Mouse (Mus musculus) forelimb bud, embryonic 11.5 days (tissue): ENCODE data around the gene Tex264.
"Not testable (repeated sequence)": the region's sequence is repeated elsewhere in the genome, so short reads cannot be mapped to it uniquely, and the experiment has no call there.

ENCODE experiments used
- DNase-seq: peaks from one replicate; pipeline ENCODE4 v3.0.0-alpha.2; 2012; ENCODE audit warnings: low read depth, low spot score

The Tex264 gene

DNA sequence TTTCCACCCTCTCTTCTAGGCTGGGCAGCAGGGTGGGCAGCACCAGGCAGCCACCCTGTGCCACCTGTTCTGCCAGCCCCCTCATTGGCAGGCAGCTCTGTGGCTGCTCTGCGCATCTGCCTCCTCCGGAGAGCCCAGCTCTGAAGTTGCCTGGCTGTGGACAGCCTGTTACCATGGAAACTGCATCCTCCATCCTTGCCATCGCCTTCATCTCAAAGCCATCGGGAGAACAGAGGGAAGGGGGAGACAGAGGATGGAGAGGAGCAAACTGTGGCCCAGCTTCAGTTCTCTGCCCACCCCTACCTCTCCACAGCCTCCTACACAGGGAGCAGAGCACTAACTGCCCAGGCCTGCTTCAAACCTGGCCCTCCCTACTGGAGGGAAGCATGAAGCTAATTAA is 21.3 kb downstream of the Tex264 start:
- no peak for DNase-seq

DNA sequence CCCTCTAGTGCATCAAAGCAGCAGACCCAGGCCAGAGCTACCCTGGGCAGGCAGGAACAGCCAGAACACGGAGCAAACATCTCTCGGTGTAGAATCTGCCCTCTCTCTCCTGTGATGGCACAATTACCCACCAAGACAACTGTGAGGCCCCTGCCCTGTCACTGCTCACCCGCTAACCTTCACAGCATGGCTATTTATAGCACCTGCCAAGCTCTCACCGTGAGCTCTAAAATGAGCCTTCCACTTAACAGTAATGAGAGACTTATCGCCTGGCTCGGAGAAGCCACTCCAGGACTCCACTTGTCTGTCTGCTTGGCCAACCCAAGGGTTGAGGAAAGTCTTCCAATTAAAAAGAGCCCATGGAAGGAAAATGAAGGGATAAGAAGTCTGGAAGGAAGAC is 22.5 kb downstream of the Tex264 start:
- no peak for DNase-seq

DNA sequence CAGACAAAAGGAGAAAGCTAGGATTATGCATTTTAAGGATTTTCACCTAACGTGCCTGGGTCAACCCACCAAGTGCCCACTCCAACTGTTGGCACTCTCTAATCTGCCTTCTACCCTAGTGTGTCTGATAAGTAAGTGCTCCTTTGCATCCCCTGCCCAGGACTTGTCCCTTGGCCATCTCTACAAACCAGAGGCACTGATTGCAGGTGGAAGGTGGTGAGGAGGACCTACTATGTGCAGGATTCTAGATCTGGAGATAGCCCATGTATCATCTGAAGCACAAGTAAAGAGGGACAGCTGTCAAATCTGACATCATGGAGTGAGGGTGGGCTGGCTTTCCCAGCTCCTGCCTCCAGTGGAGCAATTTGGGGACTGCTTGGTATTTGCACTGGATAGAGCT is 25.8 kb downstream of the Tex264 start:
- no peak for DNase-seq

DNA sequence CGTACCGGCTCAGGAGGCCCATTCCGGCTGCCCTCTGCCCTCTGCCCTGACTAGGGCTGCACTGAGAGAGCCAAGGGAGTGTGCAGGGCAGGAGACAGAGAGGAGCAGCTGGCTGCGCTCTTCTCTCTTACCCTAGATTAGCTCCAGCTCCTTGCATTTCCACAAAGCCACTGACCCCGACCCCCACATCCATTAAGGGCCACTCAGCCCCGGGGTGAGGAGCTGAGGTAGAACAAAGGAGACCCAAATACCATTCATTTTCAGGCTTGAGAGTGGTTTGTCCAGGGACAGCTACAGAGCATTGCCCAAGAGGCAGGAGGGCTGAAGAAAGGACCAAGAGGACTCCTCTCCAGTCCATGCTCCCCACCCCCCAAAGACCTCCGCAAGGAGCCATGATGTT is 26.3 kb downstream of the Tex264 start:
- DNase-seq, result no peak

DNA sequence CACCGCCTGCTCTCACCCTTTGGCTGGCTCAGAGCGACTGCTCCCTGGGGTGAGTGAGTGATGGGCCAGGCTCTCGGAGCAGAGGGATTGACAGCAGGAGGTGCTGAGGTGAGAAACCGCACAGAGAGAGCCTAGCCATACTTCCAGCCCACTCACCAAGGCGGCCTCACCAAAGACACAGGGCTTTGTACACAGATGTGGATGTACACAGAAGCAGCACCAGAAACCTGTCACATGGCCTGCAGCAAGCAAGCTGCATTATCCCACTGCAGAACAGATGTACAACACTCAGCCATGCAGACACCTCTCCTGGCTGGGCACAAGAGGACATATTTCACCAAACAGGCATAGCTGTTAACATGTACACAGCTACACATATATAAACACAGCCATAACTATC is 28.1 kb downstream of the Tex264 start:
- DNase-seq, result no peak

DNA sequence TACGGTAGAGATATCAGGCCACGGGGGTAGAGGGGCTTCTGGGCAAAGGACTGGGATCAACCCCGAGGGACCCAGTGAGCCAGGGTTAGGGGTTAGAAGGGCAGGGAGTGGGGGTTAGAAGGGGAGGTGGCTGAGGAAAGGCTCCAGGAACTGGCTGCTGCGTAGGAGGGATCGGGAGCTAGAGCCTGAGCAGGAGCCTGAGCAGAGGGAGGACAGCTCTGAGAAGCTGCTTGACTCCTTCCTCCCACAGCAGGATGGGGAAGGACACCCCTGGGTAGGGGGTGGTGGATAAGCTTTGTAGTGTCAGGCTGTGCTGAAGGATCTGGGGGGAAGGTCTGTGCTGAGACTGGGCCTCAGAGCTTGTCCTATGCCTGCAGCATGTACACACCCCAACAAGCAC is 28.9 kb downstream of the Tex264 start:
- no peak for DNase-seq

DNA sequence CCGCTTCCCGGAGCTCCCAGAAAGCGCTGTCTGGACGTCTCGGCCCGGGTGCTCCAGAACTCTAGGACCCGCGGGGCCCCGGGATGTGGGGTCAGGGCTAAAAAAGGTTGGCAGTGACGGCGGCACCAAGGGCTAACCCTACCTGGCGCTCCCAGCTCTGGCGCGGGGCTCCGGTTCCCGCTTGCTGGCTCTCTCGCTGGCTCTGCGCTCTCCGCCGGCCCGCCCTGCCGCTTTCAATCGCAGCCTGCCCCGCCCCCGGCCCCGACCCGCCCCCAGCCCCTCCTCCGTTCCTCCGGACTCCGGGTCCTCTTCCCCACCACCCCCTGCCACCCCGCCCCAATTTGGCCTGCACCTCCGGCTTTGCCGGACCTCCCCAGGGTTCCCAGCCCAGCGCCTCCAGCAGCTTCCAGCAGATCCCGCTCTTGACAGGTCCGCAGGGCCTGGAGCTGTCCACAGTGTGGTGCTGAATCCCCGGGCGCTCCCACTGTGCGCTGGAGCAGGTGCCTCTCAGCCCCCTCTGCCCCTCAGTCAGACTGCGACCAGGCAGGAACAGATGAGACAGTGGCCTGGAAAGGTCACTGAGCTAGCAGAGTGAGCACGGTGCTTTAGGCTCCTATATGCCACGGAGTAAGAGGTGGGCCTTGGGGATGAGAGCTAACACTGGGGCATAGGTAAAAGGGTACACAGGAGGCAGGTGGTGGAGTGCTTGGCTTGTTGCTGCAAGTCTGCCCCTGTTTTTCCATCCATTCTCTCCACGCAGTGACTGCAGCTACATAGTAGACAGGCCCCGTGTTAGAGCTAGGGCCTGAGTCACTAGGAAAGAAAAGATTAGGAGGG is 29.6 kb downstream of the Tex264 start, which contains the start of gene Grm2:
TSS of gene Grm2 (minus strand) at position 199 of the 837 bp plus-strand sequence.
- peak; percentile 77 for DNase-seq

DNA sequence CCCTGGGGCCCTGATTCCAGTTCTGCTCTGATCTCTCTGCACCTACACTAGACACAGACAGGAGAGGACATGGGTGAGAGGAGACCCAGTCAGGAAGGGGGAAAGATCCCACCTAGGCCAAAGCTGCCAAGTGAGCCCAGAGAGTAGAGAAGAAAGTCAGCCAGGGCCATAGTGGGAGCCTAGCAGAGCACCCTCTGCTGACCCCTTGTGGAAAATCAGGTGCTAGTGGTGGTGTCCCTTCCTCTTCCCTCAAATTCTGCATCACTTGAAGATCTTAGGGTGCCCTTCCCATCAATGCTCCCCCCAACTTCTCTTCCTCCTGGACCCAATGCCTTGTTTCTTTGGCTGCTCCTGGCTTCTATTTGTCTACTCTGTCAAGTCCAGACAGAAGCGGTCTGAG is 33.0 kb downstream of the Tex264 start:
- no peak for DNase-seq

DNA sequence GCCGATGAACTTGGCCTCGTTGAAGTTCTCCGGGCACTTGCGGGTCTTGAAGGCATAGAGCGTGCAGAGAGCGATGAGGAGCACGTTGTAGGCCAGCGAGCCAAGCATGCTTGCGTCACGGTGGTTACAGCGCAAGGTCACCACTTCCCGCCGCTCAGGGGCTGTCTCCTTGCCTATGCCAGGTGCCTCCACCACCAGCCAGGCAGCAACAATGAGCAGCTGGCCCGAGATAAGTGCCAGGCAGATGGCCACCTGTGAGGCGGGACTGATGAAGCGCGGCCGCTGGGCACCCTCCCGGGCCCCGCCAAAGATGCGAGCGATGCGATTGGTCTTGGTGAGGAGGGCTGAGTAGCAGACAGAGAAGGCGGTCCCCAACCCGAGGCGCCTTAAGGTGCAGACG is 38.5 kb downstream of the Tex264 start:
- DNase-seq, result no peak

DNA sequence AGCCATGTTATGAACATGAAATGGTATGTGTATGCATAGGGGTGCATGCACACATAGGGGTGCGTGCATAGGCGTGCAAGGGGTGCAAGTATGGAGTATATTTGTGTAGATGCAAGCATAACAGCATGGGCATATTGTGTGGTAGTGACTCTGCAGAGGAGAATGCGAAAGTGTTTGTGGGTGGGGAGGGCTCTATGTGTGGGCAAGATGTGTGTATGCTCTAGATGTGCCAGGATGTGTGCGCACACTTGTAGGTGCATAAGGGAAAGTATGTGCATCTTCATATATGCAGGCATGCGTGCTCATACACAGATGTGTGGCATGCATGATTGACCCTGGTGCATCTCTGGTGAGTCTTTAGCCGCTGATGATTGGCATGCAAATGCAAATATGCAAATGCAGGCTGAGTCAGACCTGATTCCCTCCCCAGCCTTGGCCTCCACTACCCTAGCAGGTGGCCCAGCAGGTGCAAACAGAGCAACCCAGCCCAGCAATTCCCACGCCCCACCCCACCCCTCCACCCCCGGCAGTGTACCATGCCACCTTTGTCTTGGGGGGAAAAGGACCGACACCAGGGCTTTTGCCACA is 39.9 kb downstream of the Tex264 start:
- no peak for DNase-seq

DNA sequence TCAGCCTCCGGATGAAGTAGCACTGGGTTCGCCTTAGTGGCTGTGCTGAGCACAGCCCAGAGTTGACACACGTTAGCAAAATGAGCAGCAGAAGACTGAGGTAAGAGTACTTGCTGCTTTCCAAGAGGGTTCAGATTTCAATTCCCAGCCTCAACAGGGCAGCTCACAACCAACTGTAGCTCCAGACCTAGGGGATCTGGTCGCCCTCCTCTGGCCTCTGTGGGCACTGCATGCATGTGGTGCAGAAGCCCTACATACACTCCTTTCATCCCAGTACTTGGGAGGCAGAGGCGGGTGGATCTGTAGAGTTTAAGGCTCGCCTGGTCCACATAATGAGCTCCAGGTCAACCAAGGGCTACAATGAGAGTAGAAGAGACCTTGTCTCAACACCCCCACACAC is 41.9 kb downstream of the Tex264 start:
- peak; percentile 21 for DNase-seq

DNA sequence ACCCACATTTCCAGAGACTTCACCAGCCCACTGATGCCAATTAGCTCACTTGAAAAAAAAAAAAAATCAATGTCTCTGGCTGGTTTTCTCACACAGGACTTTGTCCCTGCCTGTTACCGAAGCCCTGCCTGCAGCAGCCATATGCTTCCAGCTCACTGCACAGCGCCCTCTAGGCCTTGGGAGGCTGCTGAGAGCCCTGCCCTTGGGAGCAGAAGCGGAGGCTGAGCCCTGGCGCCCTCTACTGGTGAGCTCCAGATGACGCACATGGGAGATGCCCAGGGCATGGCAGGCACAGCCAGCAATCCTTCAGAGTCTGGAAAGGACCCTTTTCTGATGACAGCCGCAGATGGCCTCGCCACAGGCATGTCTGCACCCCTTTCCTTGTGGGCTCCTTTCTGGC is 42.6 kb downstream of the Tex264 start:
- DNase-seq, result peak; percentile 82

DNA sequence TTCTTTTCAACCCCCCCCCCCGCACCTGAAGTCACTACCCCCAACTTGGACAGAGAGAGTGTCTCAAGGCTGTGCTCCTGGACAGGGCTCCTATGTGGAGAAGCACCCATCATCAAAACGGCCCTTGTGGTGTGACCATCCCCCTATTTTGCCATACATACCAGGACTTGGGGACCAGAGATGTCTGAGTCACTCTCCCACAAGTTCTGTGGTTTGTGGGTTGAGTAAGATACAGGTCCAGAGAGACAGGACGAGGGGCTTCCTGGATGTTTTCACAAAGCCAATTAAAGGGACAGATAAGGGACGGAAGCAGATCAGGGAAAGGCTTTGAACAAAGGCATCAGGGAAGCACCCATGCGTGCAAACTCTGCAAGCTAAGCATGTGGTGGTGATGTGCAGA is 44.4 kb downstream of the Tex264 start:
- no peak for DNase-seq

DNA sequence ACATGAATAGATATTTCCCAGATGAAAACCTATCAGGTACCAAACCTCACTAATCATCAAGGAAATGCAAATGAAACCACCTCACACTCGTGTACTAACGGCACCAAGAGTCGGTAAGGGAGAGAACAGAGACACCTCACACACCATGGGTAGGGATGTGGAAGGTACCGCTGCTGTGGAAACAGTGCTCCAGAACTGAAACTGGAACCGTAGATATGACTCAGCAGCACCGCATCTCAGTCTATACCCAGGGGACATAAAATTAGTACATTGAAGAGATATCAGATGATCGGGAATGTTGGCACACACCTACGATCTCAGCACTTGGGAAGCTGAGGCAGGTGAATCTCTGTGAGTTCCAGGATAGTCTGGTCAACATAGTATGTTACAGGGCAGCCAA is 47.6 kb downstream of the Tex264 start:
- DNase-seq, result no peak

DNA sequence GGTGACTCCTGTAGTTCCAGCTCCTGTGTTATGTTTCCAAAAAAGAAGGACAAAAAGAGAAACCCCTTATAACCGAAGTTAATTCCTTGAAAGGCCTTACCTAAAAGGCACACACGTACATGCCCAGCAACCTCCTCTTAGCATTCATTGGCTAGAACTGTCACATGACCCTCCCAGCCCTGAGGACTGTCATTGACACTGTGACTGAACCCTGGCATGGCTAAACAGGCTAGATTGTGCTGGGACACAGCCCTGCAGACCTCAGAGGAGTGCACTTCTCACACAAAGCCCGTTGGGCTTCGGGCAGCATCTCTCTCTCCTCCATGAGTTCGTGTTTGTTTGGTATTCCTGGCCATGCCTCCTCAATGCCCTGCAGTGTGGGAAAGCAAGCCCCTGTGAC is 53.5 kb downstream of the Tex264 start:
- DNase-seq, result no peak

DNA sequence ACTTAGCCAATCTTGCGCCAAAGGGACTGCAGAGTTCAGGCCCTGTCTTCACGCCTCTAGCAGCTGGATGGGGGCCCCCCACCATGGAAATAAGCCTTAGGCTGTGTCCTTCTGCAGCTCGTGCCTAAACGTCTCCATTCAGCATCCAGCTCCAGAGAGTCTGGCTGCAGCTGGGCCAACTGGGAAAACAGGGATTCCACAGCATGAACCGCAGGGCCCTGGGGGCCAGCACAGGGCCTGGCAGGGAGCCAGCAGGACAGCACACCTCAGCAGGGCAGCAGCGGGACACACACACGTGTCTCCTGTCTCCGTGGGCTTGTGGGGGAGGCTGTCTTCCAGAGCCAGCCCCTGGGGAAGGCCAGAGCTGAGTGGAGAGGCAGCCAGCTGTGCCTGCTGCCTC is 57.9 kb downstream of the Tex264 start:
- not testable (repeated sequence) for DNase-seq

DNA sequence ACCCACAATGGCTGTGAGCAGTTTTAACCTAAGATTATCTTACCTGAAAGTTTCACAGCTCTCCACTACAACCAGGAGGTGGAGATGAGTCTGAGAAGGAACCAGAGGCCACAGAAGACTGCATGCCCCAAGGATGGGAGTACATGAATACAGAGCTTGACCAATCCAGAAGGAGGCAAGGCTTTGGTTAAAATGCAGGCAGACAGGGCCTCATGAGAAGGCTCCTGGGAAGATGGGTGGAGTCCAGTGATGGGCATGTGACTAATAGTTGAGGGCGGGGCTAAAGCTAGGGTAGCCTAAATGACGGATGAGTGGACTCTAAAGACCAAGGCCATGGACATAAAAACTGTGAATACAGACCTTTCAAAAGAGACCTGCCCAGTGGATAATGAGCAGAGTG is 59.4 kb downstream of the Tex264 start, which contains the start of gene Iqcf6:
TSS of gene Iqcf6 (plus strand) at position 301 of the 400 bp plus-strand sequence.
- DNase-seq, result no peak

DNA sequence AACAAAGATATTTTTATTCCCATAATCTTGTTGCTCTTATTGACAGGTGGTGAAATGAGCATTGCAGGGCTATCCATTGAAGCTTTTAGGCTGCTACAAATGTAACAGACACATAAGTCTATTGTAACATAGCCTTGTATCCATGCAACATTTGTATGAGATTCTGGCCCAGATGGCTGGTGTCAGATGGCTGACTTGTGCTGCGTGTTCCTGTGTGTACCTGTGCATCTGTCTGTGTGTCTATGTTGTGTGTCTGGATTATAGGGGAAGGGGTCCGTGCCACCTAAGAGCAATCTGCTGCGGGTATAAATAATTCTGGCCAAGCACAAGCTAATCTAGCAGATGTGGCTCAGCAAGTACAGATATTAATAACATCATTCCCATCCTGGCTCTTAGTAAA is 68.2 kb downstream of the Tex264 start:
- DNase-seq, result no peak

DNA sequence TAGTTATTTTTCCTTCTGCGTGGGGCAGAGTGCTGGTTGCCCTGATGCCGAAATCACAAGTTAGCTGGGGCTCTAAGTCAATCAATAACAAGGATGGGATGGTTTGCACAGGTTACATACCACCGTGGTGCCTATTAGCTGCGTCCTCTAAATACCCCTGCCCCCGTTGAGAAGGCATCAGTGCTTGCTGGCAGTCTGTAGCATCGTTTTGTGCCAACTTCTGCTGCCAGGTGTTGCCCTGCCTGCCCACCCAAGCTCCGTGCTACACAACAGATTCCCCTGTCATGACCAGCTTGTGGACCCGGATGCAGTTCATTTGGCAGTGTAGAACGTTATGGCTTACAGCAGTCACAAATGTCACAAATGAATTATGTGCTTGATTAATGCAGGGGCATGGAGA is 69.4 kb downstream of the Tex264 start:
- no peak for DNase-seq

DNA sequence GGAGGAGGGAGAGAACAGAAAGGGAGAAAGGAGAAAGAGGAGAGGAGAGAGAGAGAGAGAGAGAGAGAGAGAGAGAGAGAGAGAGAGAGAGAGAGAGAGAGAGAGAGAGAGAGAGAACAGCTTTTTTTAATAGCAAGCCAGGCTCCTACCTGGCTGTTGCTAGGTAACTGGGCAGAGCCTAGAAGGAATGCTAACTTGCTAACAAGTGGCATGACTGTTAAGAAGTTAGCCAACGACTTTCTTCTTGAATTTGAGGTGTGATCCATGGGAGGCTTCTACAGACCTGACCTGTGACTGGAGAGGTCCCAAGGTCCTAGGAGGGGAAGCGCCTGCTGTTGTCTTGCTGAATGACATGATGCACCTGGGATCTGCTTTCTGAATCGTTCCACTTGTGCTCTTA is 71.1 kb downstream of the Tex264 start:
- no peak for DNase-seq

DNA sequence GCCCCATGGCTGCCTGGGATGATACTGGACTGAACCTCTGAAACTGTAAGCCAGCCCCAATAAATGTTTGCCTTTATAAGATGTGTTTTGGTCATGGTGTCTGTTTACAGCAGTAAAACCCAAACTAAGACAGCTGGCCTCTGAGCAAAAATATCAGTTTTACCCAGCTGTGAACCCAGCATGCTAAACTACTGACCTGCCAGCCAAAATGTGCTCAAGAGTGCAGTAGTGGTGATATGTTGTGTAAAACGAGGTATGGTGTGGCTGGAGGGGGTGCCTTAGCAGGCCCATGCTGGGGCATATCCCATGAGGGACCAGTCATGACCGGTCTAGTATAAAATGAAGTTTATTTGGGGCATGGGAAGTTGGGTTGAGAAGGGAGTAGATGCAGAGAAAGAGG is 71.8 kb downstream of the Tex264 start:
- DNase-seq, result no peak

DNA sequence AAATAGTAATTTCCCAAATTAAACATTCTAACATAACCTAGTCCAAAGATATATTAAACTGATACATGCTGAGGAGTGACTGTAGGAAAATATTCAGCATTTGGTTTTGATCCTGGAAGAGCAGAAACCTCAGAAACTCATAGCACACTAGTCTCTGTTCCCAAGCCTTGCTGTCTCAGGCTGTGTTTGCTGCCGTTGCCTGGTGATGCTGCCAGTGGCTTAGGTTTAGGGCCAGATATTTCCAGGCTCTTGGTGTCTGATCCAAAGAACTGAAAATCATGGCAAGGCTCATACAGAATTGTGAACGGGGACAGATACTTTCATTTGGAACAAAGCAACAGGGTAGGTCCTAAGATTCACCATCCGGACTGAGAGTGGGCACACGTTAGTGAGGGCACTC is 75.0 kb downstream of the Tex264 start:
- DNase-seq, result no peak
